Comparison of ENCODE assay signal across 14 mouse cellular contexts in the genomic region with DNA sequence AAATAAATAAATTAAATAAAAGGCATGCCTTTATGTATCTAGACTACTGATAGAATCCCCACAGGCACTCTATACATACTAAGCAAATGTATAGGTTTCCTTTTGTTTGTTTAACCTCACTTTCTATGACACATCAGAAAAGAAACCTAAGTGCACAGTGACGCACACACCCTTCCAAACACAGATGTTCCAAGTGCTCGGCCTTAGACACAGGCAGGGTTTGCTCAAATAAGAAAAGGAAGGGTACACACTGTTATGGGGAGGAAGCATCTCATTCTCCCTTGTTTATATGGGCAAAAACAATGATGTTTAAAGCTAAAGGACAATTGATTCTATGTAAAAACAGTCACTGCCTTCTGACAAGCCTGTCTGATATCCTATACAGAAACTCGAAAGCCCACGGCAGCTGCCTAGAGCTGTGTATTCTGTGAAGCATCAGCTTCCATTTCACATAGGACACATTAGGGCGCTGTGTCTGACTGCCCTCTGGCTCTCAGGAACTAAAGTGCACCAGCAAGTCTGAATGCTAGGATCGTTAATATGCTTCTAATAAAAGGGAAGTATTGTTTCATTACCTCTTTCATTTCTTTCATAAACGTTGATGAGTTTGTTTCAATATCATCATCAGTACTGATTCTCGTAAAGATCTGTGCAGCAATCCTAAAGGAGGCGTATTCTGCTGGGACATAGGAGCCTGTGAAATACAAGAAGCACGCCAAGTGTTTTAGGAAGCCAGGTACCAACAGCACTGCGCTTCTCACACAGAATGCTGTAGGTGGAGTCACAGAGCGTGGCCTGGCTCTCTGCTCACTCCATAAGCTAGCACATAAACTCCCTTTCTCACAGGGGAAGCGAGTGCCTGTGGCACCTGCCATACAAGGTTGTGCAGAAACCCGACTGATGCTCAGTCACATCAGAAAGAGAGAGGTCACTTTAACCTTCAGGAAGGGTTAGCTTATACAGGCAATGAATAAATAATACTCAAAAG. TPM values are rescaled to one million over a fixed set of nuclear protein-coding genes. Genes with fewer than 3 reads are reported as not detected.
DNase-seq lines count a peak whose midpoint lies in the region; ATAC-seq and TF ChIP-seq lines count a peak whose summit lies in the region.
"Had no signal": no experiment of that assay in that cellular context is flagged by ENCODE, and none has a peak within 500 bp of the region (broad histone marks: within the 10 kb centered on the region; RNA-seq: fewer than 3 reads in every experiment).

No protein-coding gene starts in this region.

- peaks cover 4% of the 10 kb centered on the region; the same call in 1 of the 2 replicates for H3K4me1 ChIP-seq in hindbrain, embryonic 13.5 days (replicated peaks)
- no peaks in the 10 kb centered on the region for H3K4me1 ChIP-seq in hindbrain, embryonic 10.5 days (replicated peaks)
- no peaks in the 10 kb centered on the region for H3K4me1 ChIP-seq in midbrain, embryonic 16.5 days (ENCODE audit: control insufficient read depth, insufficient read depth, low read length)
- no peaks in the 10 kb centered on the region for H3K4me1 ChIP-seq in midbrain, embryonic 10.5 days
- H3K4me1 ChIP-seq in stomach, postnatal 0 days (replicated peaks; ENCODE audit: control insufficient read depth, insufficient read depth): no peaks in the 10 kb centered on the region
- H3K4me1 ChIP-seq: embryonic facial prominence, embryonic 12.5 days had no signal

- H3K4me3 ChIP-seq in hindbrain, embryonic 13.5 days: no peak overlapping the region
- H3K4me3 ChIP-seq in hindbrain, embryonic 10.5 days: no peak overlapping the region
- no peak overlapping the region for H3K4me3 ChIP-seq in midbrain, embryonic 16.5 days (ENCODE audit: low read depth, low read length)
- no peak overlapping the region for H3K4me3 ChIP-seq in midbrain, embryonic 10.5 days
- no peak overlapping the region for H3K4me3 ChIP-seq in stomach, postnatal 0 days (ENCODE audit: low read depth, low read length)
- H3K4me3 ChIP-seq: embryonic facial prominence, embryonic 12.5 days; myocyte had no signal

- no peak overlapping the region for H3K4me2 ChIP-seq in hindbrain, embryonic 13.5 days
- H3K4me2 ChIP-seq in midbrain, embryonic 16.5 days (ENCODE audit: low read length): no peak overlapping the region
- H3K4me2 ChIP-seq in stomach, postnatal 0 days (replicated peaks; ENCODE audit: low read depth): no peak overlapping the region
- H3K4me2 ChIP-seq: embryonic facial prominence, embryonic 12.5 days had no signal

- WGBS in hindbrain, embryonic 13.5 days: 73% methylated on average over 14 of the region's 14 CpGs
- WGBS in hindbrain, embryonic 10.5 days: 80% methylated on average over 14 of the region's 14 CpGs
- WGBS in midbrain, embryonic 16.5 days: 68% methylated on average over 14 of the region's 14 CpGs
- WGBS in midbrain, embryonic 10.5 days: 81% methylated on average over 14 of the region's 14 CpGs
- 58% methylated on average over 14 of the region's 14 CpGs for WGBS in stomach, postnatal 0 days

- no peaks in the 10 kb centered on the region for H3K27me3 ChIP-seq in hindbrain, embryonic 13.5 days
- H3K27me3 ChIP-seq in hindbrain, embryonic 10.5 days (ENCODE audit: insufficient read depth, poor library complexity, severe bottlenecking): no peaks in the 10 kb centered on the region
- no peaks in the 10 kb centered on the region for H3K27me3 ChIP-seq in midbrain, embryonic 16.5 days (ENCODE audit: control insufficient read depth, insufficient read depth, low read depth, low read length)
- H3K27me3 ChIP-seq in midbrain, embryonic 10.5 days (ENCODE audit: low read depth, poor library complexity, severe bottlenecking): no peaks in the 10 kb centered on the region
- H3K27me3 ChIP-seq in stomach, postnatal 0 days (ENCODE audit: control insufficient read depth, insufficient read depth, low read length): no peaks in the 10 kb centered on the region
- H3K27me3 ChIP-seq: embryonic facial prominence, embryonic 12.5 days had no signal

- no peaks in the 10 kb centered on the region for H3K9me3 ChIP-seq in hindbrain, embryonic 13.5 days
- H3K9me3 ChIP-seq in hindbrain, embryonic 10.5 days: no peaks in the 10 kb centered on the region
- no peaks in the 10 kb centered on the region for H3K9me3 ChIP-seq in midbrain, embryonic 16.5 days (replicated peaks; ENCODE audit: control insufficient read depth, low read length, poor library complexity, severe bottlenecking)
- H3K9me3 ChIP-seq in midbrain, embryonic 10.5 days (replicated peaks): no peaks in the 10 kb centered on the region
- no peaks in the 10 kb centered on the region for H3K9me3 ChIP-seq in stomach, postnatal 0 days (ENCODE audit: control insufficient read depth, low read length)
- H3K9me3 ChIP-seq: embryonic facial prominence, embryonic 12.5 days had no signal

- ATAC-seq in cerebellum, adult (ENCODE audit: insufficient number of reproducible peaks, low FRiP score, low TSS enrichment): peak; percentile 82
- ATAC-seq in hindbrain, embryonic 13.5 days (ENCODE audit: low FRiP score): no peak; the same call in 1 of the 2 replicates
- ATAC-seq in midbrain, embryonic 16.5 days: peak; percentile 82
- ATAC-seq in stomach, postnatal 0 days (ENCODE audit: low FRiP score, low TSS enrichment): no peak

- no peaks in the 10 kb centered on the region for H3K36me3 ChIP-seq in hindbrain, embryonic 13.5 days
- no peaks in the 10 kb centered on the region for H3K36me3 ChIP-seq in hindbrain, embryonic 10.5 days
- no peaks in the 10 kb centered on the region for H3K36me3 ChIP-seq in midbrain, embryonic 16.5 days (ENCODE audit: control insufficient read depth, insufficient read depth, low read length)
- H3K36me3 ChIP-seq in midbrain, embryonic 10.5 days: no peaks in the 10 kb centered on the region
- H3K36me3 ChIP-seq in stomach, postnatal 0 days (ENCODE audit: control insufficient read depth, insufficient read depth, low read length): no peaks in the 10 kb centered on the region
- H3K36me3 ChIP-seq: embryonic facial prominence, embryonic 12.5 days had no signal

- DNase-seq in cerebellum, adult 8-10 months: no peak
- no peak for DNase-seq in hindbrain, embryonic 10.5 days (ENCODE audit: low spot score)
- no peak for DNase-seq in midbrain, embryonic 10.5 days (ENCODE audit: low spot score)
- no peak for DNase-seq in stomach, postnatal 0 days (ENCODE audit: low spot score)
- DNase-seq in right cerebral cortex, postnatal 4 days: no peak
- DNase-seq: kidney, postnatal 10 days; lung, postnatal 36 days; thymus, adult 2 months had no signal

- H3K27ac ChIP-seq in hindbrain, embryonic 13.5 days: peak overlapping the region; percentile 52; the same call in 1 of the 2 replicates
- no peak overlapping the region for H3K27ac ChIP-seq in hindbrain, embryonic 10.5 days
- H3K27ac ChIP-seq in midbrain, embryonic 16.5 days (ENCODE audit: low read length): no peak overlapping the region
- H3K27ac ChIP-seq in midbrain, embryonic 10.5 days (replicated peaks): no peak overlapping the region
- no peak overlapping the region for H3K27ac ChIP-seq in stomach, postnatal 0 days (replicated peaks)
- H3K27ac ChIP-seq: embryonic facial prominence, embryonic 12.5 days had no signal

- no peak for TF ChIP-seq EP300 in stomach, postnatal 0 days (optimal IDR thresholded peaks at IDR 0.05)

- no peak overlapping the region for H3K9ac ChIP-seq in hindbrain, embryonic 13.5 days
- no peak overlapping the region for H3K9ac ChIP-seq in midbrain, embryonic 16.5 days (ENCODE audit: low read depth, low read length)
- no peak overlapping the region for H3K9ac ChIP-seq in stomach, postnatal 0 days (ENCODE audit: low read length)
- H3K9ac ChIP-seq: embryonic facial prominence, embryonic 12.5 days had no signal

- TF ChIP-seq CTCF in stomach, postnatal 0 days (IDR thresholded peaks at IDR 0.05; ENCODE audit: low read depth): peak; percentile 68

RNA-seq across cellular contexts. Expression of a gene that starts 23.4 kb away (rescaled TPM):
- polyA plus RNA-seq in hindbrain, embryonic 13.5 days (2015; fragmentation: Nextera tagmentation; extraction: Ambion mirVana): 0.17 and 0.21 TPM in 2 replicates
- polyA plus RNA-seq in hindbrain, embryonic 10.5 days (2016; fragmentation: Nextera tagmentation; extraction: Ambion mirVana): 0.39 and 0.65 TPM in 2 replicates
- 0.09 TPM in 1 of 2 replicates, not detected in the other for polyA plus RNA-seq in midbrain, embryonic 16.5 days (2015; fragmentation: Nextera tagmentation; extraction: Ambion mirVana)
- 0.47 and 0.68 TPM in 2 replicates for polyA plus RNA-seq in midbrain, embryonic 10.5 days (2016; fragmentation: Nextera tagmentation; extraction: Ambion mirVana)
- 0.08 and 0.12 TPM in 2 replicates for polyA plus RNA-seq in stomach, postnatal 0 days (2015; fragmentation: Nextera tagmentation; extraction: Ambion mirVana)
- polyA plus RNA-seq: frontal cortex, adult 2 months; myocyte; thymus, adult 2 months had no signal

RNA-seq across cellular contexts. Expression of a gene that starts 38.5 kb away (rescaled TPM):
- polyA plus RNA-seq in hindbrain, embryonic 13.5 days (2015; fragmentation: Nextera tagmentation; extraction: Ambion mirVana): 0.09 and 0.25 TPM in 2 replicates
- polyA plus RNA-seq in hindbrain, embryonic 10.5 days (2016; fragmentation: Nextera tagmentation; extraction: Ambion mirVana): 0.09 and 0.10 TPM in 2 replicates
- polyA plus RNA-seq in midbrain, embryonic 16.5 days (2015; fragmentation: Nextera tagmentation; extraction: Ambion mirVana): 0.15 and 0.32 TPM in 2 replicates
- polyA plus RNA-seq in midbrain, embryonic 10.5 days (2016; fragmentation: Nextera tagmentation; extraction: Ambion mirVana): 0.07 and 0.09 TPM in 2 replicates
- 0.04 and 0.10 TPM in 2 replicates for polyA plus RNA-seq in stomach, postnatal 0 days (2015; fragmentation: Nextera tagmentation; extraction: Ambion mirVana)

RNA-seq across cellular contexts. Expression of a gene that starts 45.4 kb away (rescaled TPM):
- polyA plus RNA-seq in hindbrain, embryonic 13.5 days (2015; fragmentation: Nextera tagmentation; extraction: Ambion mirVana): 44.9 and 46.1 TPM in 2 replicates
- polyA plus RNA-seq in hindbrain, embryonic 10.5 days (2016; fragmentation: Nextera tagmentation; extraction: Ambion mirVana): 31.3 and 44.6 TPM in 2 replicates
- polyA plus RNA-seq in midbrain, embryonic 16.5 days (2015; fragmentation: Nextera tagmentation; extraction: Ambion mirVana): 49.3 and 56.5 TPM in 2 replicates
- polyA plus RNA-seq in midbrain, embryonic 10.5 days (2016; fragmentation: Nextera tagmentation; extraction: Ambion mirVana): 43.7 and 48.0 TPM in 2 replicates
- 27.5 and 29.8 TPM in 2 replicates for polyA plus RNA-seq in stomach, postnatal 0 days (2015; fragmentation: Nextera tagmentation; extraction: Ambion mirVana)

Comparison
In these comparisons a context has a peak if more than half of its experiments do, and no peak if none do; other contexts are left out.
1. ATAC-seq: peak in cerebellum, adult (single experiment) and midbrain, embryonic 16.5 days (single experiment); none in hindbrain, embryonic 13.5 days (single experiment) and stomach, postnatal 0 days (single experiment).